Mouse (Mus musculus): ENCODE data around the gene Krtap31-1. TPM values are rescaled to one million over a fixed set of nuclear protein-coding genes. Genes with fewer than 3 reads are reported as not detected.
"Not testable (repeated sequence)": the region's sequence is repeated elsewhere in the genome, so short reads cannot be mapped to it uniquely, and the experiment has no call there.

The Krtap31-1 gene
- polyA plus RNA-seq (2015; fragmentation: Nextera tagmentation; extraction: Ambion mirVana), result not detected in 2 replicates

GRCm38 (mm10) chr11:99907620-99908019, at the start of gene Krtap31-1:
Gene Krtap31-1, plus strand, starts transcription at chr11:99907920.
- Histone ChIP-seq H3K9me3 (ENCODE audit: control insufficient read depth, low read length) (no peaks in the 10 kb centered on the region), H3K4me1 (replicated peaks; ENCODE audit: control insufficient read depth, insufficient read depth) (no peaks in the 10 kb centered on the region), H3K4me2 (replicated peaks; ENCODE audit: low read depth) (no peak within 1 kb of the TSS), H3K36me3 (ENCODE audit: control insufficient read depth, insufficient read depth, low read length) (no peaks in the 10 kb centered on the region), H3K4me3 (ENCODE audit: low read depth, low read length) (no peak within 1 kb of the TSS), H3K27ac (replicated peaks) (no peak within 1 kb of the TSS), H3K9ac (ENCODE audit: low read length) (no peak within 1 kb of the TSS), H3K27me3 (ENCODE audit: control insufficient read depth, insufficient read depth, low read length) (no peaks in the 10 kb centered on the region)
- DNase-seq (ENCODE audit: low spot score) (no peak), ATAC-seq (ENCODE audit: low FRiP score, low TSS enrichment) (no peak)
- TF ChIP-seq CTCF (IDR thresholded peaks at IDR 0.05; ENCODE audit: low read depth), result no peak
- TF ChIP-seq EP300 (optimal IDR thresholded peaks at IDR 0.05), result no peak
- WGBS, result 65% methylated on average over 2 of the region's 2 CpGs

- H3K4me1 ChIP-seq (replicated peaks; ENCODE audit: control insufficient read depth, insufficient read depth), result no peaks in the 10 kb centered on the region
- no peak for TF ChIP-seq EP300 (optimal IDR thresholded peaks at IDR 0.05)
- TF ChIP-seq CTCF (IDR thresholded peaks at IDR 0.05; ENCODE audit: low read depth), result no peak
- WGBS, result 38% methylated on average over 2 of the region's 2 CpGs
- no peaks in the 10 kb centered on the region for H3K27me3 ChIP-seq (ENCODE audit: control insufficient read depth, insufficient read depth, low read length)
- no peak overlapping the region for H3K4me3 ChIP-seq (ENCODE audit: low read depth, low read length)
- H3K4me2 ChIP-seq (replicated peaks; ENCODE audit: low read depth), result no peak overlapping the region
- H3K9me3 ChIP-seq (ENCODE audit: control insufficient read depth, low read length), result no peaks in the 10 kb centered on the region
- no peak overlapping the region for H3K9ac ChIP-seq (ENCODE audit: low read length)
- ATAC-seq (ENCODE audit: low FRiP score, low TSS enrichment) (no peak), DNase-seq (ENCODE audit: low spot score) (no peak)
- no peaks in the 10 kb centered on the region for H3K36me3 ChIP-seq (ENCODE audit: control insufficient read depth, insufficient read depth, low read length)
- no peak overlapping the region for H3K27ac ChIP-seq (replicated peaks)
Observed at GRCm38 (mm10) chr11:99858761-99859160, 49.0 kb upstream of the Krtap31-1 start.

GRCm38 (mm10) chr11:99864176-99864575, 43.5 kb upstream of the Krtap31-1 start, which contains the start of gene Gm11559:
Gene Gm11559, plus strand, starts transcription at chr11:99864476.
- H3K27ac ChIP-seq (replicated peaks); H3K27me3 ChIP-seq (ENCODE audit: control insufficient read depth, insufficient read depth, low read length); ATAC-seq (ENCODE audit: low FRiP score, low TSS enrichment); H3K4me1 ChIP-seq (replicated peaks; ENCODE audit: control insufficient read depth, insufficient read depth); H3K4me3 ChIP-seq (ENCODE audit: low read depth, low read length); H3K9ac ChIP-seq (ENCODE audit: low read length); H3K9me3 ChIP-seq (ENCODE audit: control insufficient read depth, low read length); H3K4me2 ChIP-seq (replicated peaks; ENCODE audit: low read depth); DNase-seq (ENCODE audit: low spot score); H3K36me3 ChIP-seq (ENCODE audit: control insufficient read depth, insufficient read depth, low read length): not testable (repeated sequence)
- WGBS, result 84% methylated on average over 1 of the region's 1 CpGs

- H3K27me3 ChIP-seq (ENCODE audit: control insufficient read depth, insufficient read depth, low read length); H3K4me3 ChIP-seq (ENCODE audit: low read depth, low read length); H3K4me2 ChIP-seq (replicated peaks; ENCODE audit: low read depth); H3K27ac ChIP-seq (replicated peaks); H3K9me3 ChIP-seq (ENCODE audit: control insufficient read depth, low read length); H3K9ac ChIP-seq (ENCODE audit: low read length); H3K4me1 ChIP-seq (replicated peaks; ENCODE audit: control insufficient read depth, insufficient read depth); H3K36me3 ChIP-seq (ENCODE audit: control insufficient read depth, insufficient read depth, low read length); DNase-seq (ENCODE audit: low spot score); ATAC-seq (ENCODE audit: low FRiP score, low TSS enrichment): not testable (repeated sequence)
- 73% methylated on average over 1 of the region's 1 CpGs for WGBS
Observed at GRCm38 (mm10) chr11:99873089-99873488, 34.6 kb upstream of the Krtap31-1 start, which contains the start of gene Krtap9-1. Gene Krtap9-1, plus strand, starts transcription at chr11:99873389.

- DNase-seq (ENCODE audit: low spot score); H3K36me3 ChIP-seq (ENCODE audit: control insufficient read depth, insufficient read depth, low read length); ATAC-seq (ENCODE audit: low FRiP score, low TSS enrichment); H3K4me3 ChIP-seq (ENCODE audit: low read depth, low read length); H3K4me1 ChIP-seq (replicated peaks; ENCODE audit: control insufficient read depth, insufficient read depth); H3K27me3 ChIP-seq (ENCODE audit: control insufficient read depth, insufficient read depth, low read length); H3K27ac ChIP-seq (replicated peaks); H3K9ac ChIP-seq (ENCODE audit: low read length); H3K4me2 ChIP-seq (replicated peaks; ENCODE audit: low read depth); H3K9me3 ChIP-seq (ENCODE audit: control insufficient read depth, low read length): not testable (repeated sequence)
- 41% methylated on average over 1 of the region's 1 CpGs for WGBS
Observed at GRCm38 (mm10) chr11:99878887-99879286, 28.8 kb upstream of the Krtap31-1 start, which contains the start of gene Gm11567. Gene Gm11567, plus strand, starts transcription at chr11:99879187.

- no peak for TF ChIP-seq EP300 (optimal IDR thresholded peaks at IDR 0.05)
- WGBS, result 92% methylated on average over 3 of the region's 3 CpGs
- ATAC-seq (ENCODE audit: low FRiP score, low TSS enrichment) (no peak), DNase-seq (ENCODE audit: low spot score) (no peak)
- Histone ChIP-seq H3K27ac (replicated peaks) (no peak within 1 kb of the TSS), H3K4me1 (replicated peaks; ENCODE audit: control insufficient read depth, insufficient read depth) (no peaks in the 10 kb centered on the region), H3K4me2 (replicated peaks; ENCODE audit: low read depth) (no peak within 1 kb of the TSS), H3K9ac (ENCODE audit: low read length) (no peak within 1 kb of the TSS), H3K9me3 (ENCODE audit: control insufficient read depth, low read length) (no peaks in the 10 kb centered on the region), H3K27me3 (ENCODE audit: control insufficient read depth, insufficient read depth, low read length) (no peaks in the 10 kb centered on the region), H3K4me3 (ENCODE audit: low read depth, low read length) (no peak within 1 kb of the TSS), H3K36me3 (ENCODE audit: control insufficient read depth, insufficient read depth, low read length) (no peaks in the 10 kb centered on the region)
Observed at GRCm38 (mm10) chr11:99914451-99914850, 6.7 kb downstream of the Krtap31-1 start, which contains the start of gene Gm11565. Gene Gm11565, plus strand, starts transcription at chr11:99914751.

All from stomach, postnatal 0 days (tissue).